ENCODE assay signal across 11 mouse cellular contexts in genomic region chr10:70874994-70875538, GRCm38 (mm10).
DNase-seq lines count a peak whose midpoint lies in the region; ATAC-seq and TF ChIP-seq lines count a peak whose summit lies in the region.
"Had no signal": no experiment of that assay in that cellular context is flagged by ENCODE, and none has a peak within 500 bp of the region (broad histone marks: within the 10 kb centered on the region; RNA-seq: fewer than 3 reads in every experiment).

No protein-coding gene starts in this region.

- TF ChIP-seq CTCF in layer of hippocampus, adult 2 months (conservative IDR thresholded peaks at IDR 0.05), result no peak

- no peak overlapping the region for H3K9ac ChIP-seq in embryonic facial prominence, embryonic 11.5 days (replicated peaks; ENCODE audit: low read length)
- no peak overlapping the region for H3K9ac ChIP-seq in hindbrain, embryonic 16.5 days (ENCODE audit: low read depth, low read length)
- 0 out of 2 replicates have a peak overlapping the region, but pooled peaks have one; percentile 28 for H3K9ac ChIP-seq in neural tube, embryonic 14.5 days (replicated peaks; ENCODE audit: low read depth, low read length)

- no peaks in the 10 kb centered on the region for H3K9me3 ChIP-seq in embryonic facial prominence, embryonic 11.5 days (replicated peaks; ENCODE audit: control insufficient read depth, low read length)
- H3K9me3 ChIP-seq in hindbrain, embryonic 16.5 days (ENCODE audit: control insufficient read depth, low read length), result no peaks in the 10 kb centered on the region
- H3K9me3 ChIP-seq in neural tube, embryonic 14.5 days (ENCODE audit: control insufficient read depth, low read length), result no peaks in the 10 kb centered on the region

- H3K4me3 ChIP-seq in embryonic facial prominence, embryonic 11.5 days (ENCODE audit: low read depth, low read length), result no peak overlapping the region
- no peak overlapping the region for H3K4me3 ChIP-seq in hindbrain, embryonic 16.5 days (ENCODE audit: low read length)
- no peak overlapping the region for H3K4me3 ChIP-seq in neural tube, embryonic 14.5 days (ENCODE audit: low read depth, low read length)
- no peak overlapping the region for H3K4me3 ChIP-seq in layer of hippocampus, adult 2 months

- H3K27ac ChIP-seq in embryonic facial prominence, embryonic 11.5 days (replicated peaks; ENCODE audit: low read depth, low read length), result no peak overlapping the region
- H3K27ac ChIP-seq in hindbrain, embryonic 16.5 days (ENCODE audit: low read depth, low read length), result no peak overlapping the region
- H3K27ac ChIP-seq in neural tube, embryonic 14.5 days (ENCODE audit: low read depth, low read length), result no peak overlapping the region
- H3K27ac ChIP-seq in layer of hippocampus, adult 2 months, result no peak overlapping the region; the same call in 1 of the 2 replicates

- ATAC-seq in embryonic facial prominence, embryonic 11.5 days (replicated peaks; ENCODE audit: insufficient number of reproducible peaks, low FRiP score, low TSS enrichment, low read depth), result no peak
- no peak for ATAC-seq in hindbrain, embryonic 16.5 days
- ATAC-seq in neural tube, embryonic 14.5 days (ENCODE audit: low read depth), result no peak
- ATAC-seq: activated CD4-positive, CD25-positive, alpha-beta regulatory T cell, adult 4 months; forebrain, embryonic 16.5 days had no signal

- intact Hi-C loops in left cerebral cortex, postnatal 10 days (cut with DNase I), result no loop called here
- intact Hi-C loops in heart, postnatal 25 days (cut with DNase I), result no loop called here

- DNase-seq in left cerebral cortex, adult 18-20 months (ENCODE audit: low spot score in 2 of 2), result peak; percentile 10 to 25
- no peak for DNase-seq in left cerebral cortex, postnatal 10 days (ENCODE audit: extremely low spot score in 1 of 2, low spot score in 2 of 2)
- peak; percentile 15 for DNase-seq in embryonic facial prominence, embryonic 11.5 days (ENCODE audit: low spot score)
- DNase-seq in adrenal gland, postnatal 36 days, result no peak
- DNase-seq in layer of hippocampus, adult 2 months (ENCODE audit: low spot score in 2 of 2), result no peak
- DNase-seq in heart, postnatal 25 days (ENCODE audit: low spot score), result no peak

- no peaks in the 10 kb centered on the region for H3K4me1 ChIP-seq in embryonic facial prominence, embryonic 11.5 days (ENCODE audit: control insufficient read depth, insufficient read depth, low read length)
- H3K4me1 ChIP-seq in hindbrain, embryonic 16.5 days (ENCODE audit: control insufficient read depth, insufficient read depth, low read depth, low read length), result no peaks in the 10 kb centered on the region
- H3K4me1 ChIP-seq in neural tube, embryonic 14.5 days (ENCODE audit: control insufficient read depth, insufficient read depth, low read length), result 0 out of 2 replicates have a peak, but pooled peaks cover 2% of the 10 kb centered on the region

- no peaks in the 10 kb centered on the region for H3K27me3 ChIP-seq in embryonic facial prominence, embryonic 11.5 days (ENCODE audit: control insufficient read depth, insufficient read depth, low read length)
- no peaks in the 10 kb centered on the region for H3K27me3 ChIP-seq in hindbrain, embryonic 16.5 days (replicated peaks; ENCODE audit: control insufficient read depth, insufficient read depth, low read length)
- no peaks in the 10 kb centered on the region for H3K27me3 ChIP-seq in neural tube, embryonic 14.5 days (ENCODE audit: control insufficient read depth, insufficient read depth, low read length)

- WGBS in embryonic facial prominence, embryonic 11.5 days, result 30% methylated on average over 12 of the region's 12 CpGs
- 13% methylated on average over 12 of the region's 12 CpGs for WGBS in hindbrain, embryonic 16.5 days
- 10% methylated on average over 12 of the region's 12 CpGs for WGBS in neural tube, embryonic 14.5 days

- H3K36me3 ChIP-seq in embryonic facial prominence, embryonic 11.5 days (replicated peaks; ENCODE audit: control insufficient read depth, insufficient read depth, low read depth, low read length), result no peaks in the 10 kb centered on the region
- H3K36me3 ChIP-seq in hindbrain, embryonic 16.5 days (ENCODE audit: control insufficient read depth, insufficient read depth, low read length), result no peaks in the 10 kb centered on the region
- no peaks in the 10 kb centered on the region for H3K36me3 ChIP-seq in neural tube, embryonic 14.5 days (ENCODE audit: control insufficient read depth, insufficient read depth, low read length)

- H3K4me2 ChIP-seq in embryonic facial prominence, embryonic 11.5 days (ENCODE audit: low read depth, low read length), result no peak overlapping the region
- peak overlapping the region; percentile 33; the same call in 1 of the 2 replicates for H3K4me2 ChIP-seq in hindbrain, embryonic 16.5 days (ENCODE audit: low read length)
- no peak overlapping the region for H3K4me2 ChIP-seq in neural tube, embryonic 14.5 days (ENCODE audit: low read depth, low read length)
- H3K4me2 ChIP-seq: liver, embryonic 11.5 days had no signal

Comparison
In these comparisons a context has a peak if more than half of its experiments do, and no peak if none do; other contexts are left out.
1. DNase-seq: peak in left cerebral cortex, adult 18-20 months (2 of 2) and embryonic facial prominence, embryonic 11.5 days (single experiment); none in left cerebral cortex, postnatal 10 days (0 of 2), adrenal gland, postnatal 36 days (0 of 2), layer of hippocampus, adult 2 months (0 of 2) and heart, postnatal 25 days (single experiment).